Mouse (Mus musculus) cerebellum, adult 2 months (tissue): ENCODE results near the gene Nptn.

Experiments
- CTCF ChIP-seq: fragments of 200-500 bp; IDR thresholded peaks from 2 replicates; pipeline ENCODE4 v1.5.1; 2011; ENCODE audit warnings: low read depth, mild to moderate bottlenecking, control low read depth, low read length, moderate library complexity, borderline replicate concordance; ENCODE audit not compliant: insufficient read depth
- POLR2A ChIP-seq: fragments of 200-500 bp; IDR thresholded peaks from 2 replicates; pipeline ENCODE4 v1.6.1; 2011; ENCODE audit warnings: low read length, control low read depth, borderline replicate concordance; ENCODE audit not compliant: insufficient read depth

DNA sequence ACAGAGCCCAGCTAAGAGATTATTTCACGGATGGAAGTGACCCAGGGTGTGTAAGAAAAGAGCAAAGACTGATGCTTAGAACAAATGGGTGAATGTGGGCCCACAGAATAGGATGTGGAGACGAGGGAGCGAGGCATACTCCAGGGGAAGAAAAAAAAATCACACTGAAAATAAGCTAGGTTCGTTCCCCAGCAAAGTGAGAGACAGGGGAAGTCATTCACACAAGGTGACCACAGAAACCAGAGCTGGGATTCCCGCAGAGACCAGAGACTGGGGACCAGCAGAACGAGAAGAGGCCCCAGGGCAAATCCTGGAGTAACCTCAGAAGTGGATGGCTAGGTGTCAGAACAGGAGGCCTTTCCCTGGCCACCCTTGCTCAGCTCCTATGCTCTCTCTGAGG is 36.6 kb upstream of the Nptn start:
- TF ChIP-seq POLR2A (no peak), CTCF (no peak)
